Mouse (Mus musculus) mouse embryonic stem cell (cell line): ENCODE results near the gene Dyrk1b.
"Not testable (repeated sequence)": the region's sequence is repeated elsewhere in the genome, so short reads cannot be mapped to it uniquely, and the experiment has no call there.

Experiments
- in situ Hi-C, 2 experiments: fragments of 300-500 bp; cut with MboI; formaldehyde crosslinking; loops; 1 replicate in 1 of 2; 3 replicates in 1 of 2; pipeline ENCODE4 v1.14.3; 2019 to 2020; ENCODE audit warnings: low sequenced_read_pairs in 2 of 2, low pct_unique_long_range_greater_than_20kb in 1 of 2, mixed read lengths in 1 of 2; ENCODE audit not compliant: unreplicated experiment in 1 of 2

The Dyrk1b gene

DNA sequence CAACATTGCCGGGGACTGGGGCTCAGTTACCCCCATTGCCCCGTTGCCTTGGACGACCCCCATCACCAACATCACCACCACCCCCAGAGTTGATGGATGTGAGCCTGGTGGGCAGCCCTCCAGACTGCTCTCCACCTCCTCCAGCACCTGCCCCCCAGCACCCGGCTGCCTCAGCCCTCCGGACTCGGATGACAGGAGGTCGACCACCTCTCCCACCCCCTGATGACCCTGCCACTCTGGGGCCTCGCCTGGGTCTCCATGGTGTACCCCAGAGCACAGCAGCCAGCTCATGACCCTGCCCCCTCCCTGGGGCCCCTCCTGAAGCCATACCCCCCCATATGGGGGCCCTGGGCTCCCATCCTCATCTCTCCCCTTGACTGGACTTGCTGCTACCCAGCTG is 7.4 kb downstream of the Dyrk1b start:
- in situ Hi-C loops = no loop called here

DNA sequence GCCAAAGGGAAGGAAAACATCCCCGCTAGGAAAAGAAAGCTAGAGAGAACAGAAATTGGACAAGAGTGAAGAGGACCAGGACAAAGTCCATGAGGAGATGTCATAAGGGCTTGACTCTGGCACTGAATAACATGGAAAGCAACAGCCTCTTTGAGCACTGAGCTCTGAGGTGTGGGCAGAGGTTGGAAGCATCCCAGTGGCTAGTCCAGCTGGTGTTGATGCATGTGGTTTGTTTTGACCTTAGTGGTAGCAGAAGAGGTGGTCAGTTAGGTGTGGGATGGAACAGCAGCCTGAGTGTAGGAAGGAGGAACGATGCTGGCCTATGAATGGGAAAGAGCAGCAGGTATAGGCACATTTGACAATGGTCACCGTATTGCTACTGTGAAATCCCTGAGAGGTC is 12.2 kb downstream of the Dyrk1b start:
- in situ Hi-C loops = no loop called here

DNA sequence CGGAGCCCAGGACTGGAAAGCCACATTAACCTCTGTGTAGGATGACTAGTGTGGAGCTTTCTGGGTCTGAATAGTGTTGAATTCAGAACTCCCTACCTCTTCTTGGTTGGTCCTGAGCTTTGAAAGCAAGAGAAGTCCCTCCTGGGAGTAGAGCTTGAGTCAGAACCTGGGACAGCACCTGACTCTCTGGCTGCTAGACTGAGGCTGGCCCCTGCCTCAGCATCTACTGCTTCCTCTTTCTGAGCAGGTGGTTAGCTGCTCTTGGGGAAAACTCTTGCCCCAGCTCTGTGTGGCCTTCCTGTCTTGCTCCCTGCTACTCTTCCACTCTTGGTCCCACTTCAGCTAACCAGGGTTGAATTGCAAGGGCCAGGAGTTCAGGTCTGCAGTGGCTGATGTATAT is 12.6 kb downstream of the Dyrk1b start:
- in situ Hi-C loops = no loop called here

DNA sequence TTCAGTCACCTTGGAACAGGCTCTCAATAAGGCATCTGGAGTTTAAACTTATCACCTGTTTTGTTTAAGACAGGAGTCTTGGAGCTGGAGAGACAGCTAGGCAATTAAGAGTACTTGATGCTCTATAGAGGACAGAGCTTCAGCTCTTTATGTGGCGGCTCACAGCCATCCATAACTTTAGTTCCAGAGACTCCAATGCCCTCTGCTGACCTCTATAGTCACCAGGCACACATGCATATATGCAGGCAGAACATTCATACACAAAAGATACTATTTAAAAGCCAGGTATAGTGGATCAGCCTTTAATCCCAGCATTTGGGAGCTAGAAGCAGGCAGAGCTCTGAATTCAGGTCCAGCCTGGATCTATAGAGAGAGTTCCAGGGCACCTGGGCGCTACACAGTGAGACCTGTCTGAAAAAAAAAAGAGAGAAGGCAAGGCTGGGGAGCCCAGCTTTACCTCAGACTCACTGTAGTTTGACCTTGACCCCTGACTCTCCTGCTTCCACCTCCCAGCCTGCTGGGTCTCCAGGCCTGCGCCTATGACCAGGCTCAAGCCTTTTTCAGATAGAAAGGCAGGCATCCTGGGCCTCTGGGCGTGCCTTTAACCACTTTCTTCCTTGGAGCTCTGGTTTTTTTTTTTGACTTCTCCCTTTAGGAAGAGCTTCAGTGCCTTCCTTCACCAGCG is 16.3 kb downstream of the Dyrk1b start:
- in situ Hi-C loops = no loop called here

DNA sequence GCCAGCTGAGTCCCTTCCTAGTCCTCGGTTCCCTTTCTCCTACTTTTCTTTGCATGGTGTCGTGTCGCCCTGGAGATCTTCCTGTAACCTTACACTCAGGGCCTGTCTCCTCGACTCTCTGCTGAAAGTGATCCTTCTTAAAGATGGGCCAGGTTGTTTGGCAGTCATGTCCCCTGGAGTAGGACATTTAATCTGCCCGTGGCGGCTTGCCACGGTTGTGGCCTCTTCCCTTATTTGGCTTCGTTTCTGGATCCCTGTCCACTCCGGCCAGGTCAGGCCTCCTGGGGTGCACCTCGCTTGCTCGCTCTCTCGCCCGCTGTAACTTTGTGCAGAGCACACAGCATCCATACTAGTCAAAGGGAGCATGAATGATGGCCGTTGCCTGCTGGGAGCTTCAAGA is 17.3 kb downstream of the Dyrk1b start:
- in situ Hi-C loops = no loop called here

DNA sequence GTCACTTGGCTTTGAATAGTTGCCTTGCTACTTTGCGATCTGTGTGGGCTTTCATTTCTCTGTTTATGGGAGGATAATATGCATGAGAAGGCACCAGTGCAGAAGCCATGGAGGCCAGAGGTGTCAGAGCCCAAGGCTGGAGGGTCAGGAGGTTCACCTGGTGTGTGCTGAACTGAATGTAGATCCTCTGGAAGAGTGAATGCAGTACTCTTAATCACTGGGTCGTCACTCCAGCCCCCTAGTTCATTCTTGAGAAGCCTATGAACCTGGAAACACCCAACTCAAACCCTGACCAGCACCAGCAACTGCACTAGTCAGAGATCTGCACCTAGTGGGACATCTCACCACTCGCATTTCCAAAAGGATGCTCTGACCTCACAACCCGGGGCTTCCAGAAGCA is 19.8 kb downstream of the Dyrk1b start:
- in situ Hi-C loops = no loop called here

DNA sequence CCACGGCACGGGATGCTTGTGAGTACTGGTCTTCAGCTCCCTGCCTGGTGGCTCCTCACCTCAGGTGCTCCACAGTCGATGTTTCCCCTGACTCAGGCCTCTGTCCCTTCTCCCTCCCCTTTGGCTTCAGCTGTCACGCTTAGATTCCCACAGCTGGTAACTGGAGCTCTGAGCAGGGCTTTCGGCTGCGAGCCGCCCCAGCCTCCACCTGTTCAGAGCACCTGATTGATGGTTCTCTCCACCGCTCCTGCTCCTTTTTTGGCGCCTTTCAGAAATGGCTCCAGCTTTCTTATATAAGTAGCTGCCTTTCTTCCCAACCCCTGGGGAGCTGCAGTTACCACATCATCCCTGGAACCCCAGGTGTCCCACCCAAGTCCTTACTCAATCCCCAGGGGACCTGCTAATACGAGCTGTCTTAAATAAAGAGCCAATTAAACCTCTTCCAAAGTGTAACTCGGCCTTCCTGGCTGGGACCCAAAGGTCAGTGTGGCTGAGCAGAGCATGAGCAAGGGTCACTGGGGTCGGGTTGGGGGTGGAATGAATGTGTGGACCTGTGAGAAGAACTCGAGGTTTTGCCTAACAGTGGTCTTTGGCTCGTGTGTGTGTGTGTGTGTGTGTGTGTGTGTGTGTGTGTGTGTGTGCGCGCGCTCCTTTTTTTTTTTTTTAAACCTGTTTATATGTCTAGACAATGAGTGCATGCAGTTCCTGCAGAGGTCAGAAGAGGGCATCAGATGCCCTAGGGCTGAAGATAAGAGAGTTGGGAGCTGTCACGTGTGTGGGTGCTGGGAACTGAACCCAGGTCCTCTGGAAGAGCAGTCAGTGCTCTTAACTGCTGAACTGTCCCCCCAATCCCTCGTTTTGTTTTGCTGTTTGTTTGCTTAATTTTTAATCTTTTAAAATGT is 24.2 kb downstream of the Dyrk1b start:
- in situ Hi-C loops = no loop called here

DNA sequence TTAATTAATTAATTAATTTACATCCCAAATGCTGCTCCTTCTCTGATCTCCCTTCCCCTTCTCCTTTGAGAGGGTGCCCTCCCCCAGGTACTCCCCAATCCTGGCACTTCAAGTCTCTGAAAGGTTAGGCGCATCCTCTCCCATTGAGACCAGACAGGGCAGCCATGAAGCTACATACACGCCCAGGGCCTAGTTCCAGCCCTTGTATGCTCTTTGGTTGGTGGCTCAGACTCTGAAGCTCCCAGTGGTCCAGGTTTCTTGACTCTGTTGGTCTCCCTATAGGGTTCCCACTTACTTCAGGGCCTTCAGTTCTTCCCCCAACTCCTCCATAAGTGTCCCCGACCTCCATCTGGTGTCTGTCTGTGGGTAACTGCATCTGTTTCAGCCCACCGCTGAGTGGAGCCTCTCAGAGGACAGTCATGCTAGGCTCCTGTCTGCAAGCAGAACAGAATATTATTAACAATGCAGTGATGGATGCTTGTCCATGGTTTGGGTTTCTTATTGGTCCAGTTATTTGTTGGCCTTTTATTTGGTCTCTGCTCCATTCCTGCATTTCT is 26.9 kb downstream of the Dyrk1b start:
- in situ Hi-C loops = no loop called here

DNA sequence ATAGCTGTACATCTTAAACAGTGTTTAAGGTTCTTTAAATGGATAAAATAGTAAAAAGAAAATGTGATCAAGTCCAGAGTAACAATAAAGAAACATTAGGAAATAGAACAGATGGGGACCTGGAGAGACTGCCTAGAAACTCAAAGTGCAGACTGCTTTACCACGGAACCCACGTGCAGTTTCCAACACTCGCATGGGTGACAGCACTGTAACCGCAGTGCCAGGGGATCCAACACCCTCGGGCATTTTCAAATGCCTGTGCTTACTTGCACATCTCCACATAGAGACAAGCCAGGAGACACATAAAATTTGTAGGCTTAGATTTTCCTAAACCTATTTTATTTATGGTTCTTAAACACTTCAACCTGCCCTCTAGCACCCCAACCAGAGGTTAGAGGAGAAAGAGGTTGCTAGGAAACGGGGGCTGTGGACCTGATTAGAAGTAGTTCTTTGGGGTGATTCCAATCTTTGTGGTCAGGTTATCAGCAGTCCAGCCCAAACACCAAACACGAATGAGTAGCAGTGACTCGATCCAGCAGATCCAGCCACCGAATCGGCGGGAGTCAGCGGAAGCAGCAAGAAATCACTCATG is 29.2 kb downstream of the Dyrk1b start:
- in situ Hi-C loops = no loop called here

DNA sequence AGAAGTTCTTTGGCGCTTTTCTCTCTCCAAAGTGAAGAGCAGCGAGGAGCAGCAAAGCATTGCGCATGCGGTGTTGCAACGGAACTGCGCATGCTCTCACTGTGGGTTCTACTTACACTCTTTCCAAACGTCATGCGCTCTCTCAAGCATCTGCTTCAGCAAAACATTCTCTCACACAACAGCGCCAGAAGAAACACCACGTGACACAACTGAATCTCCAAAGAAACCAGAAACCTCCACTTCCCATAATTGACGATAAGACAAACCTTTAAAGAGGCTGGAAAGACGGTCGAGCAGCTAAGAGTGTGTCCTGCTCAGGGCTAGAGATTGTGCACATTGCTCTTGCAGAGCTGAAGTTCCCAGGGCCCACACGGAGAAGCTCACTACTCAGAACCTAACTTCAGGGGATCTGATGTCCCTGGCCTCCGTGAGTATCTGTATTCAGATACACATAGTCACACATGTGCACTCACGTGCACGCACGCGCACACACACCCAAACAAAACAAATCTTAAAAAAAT is 29.8 kb downstream of the Dyrk1b start:
- in situ Hi-C loops = no loop called here

DNA sequence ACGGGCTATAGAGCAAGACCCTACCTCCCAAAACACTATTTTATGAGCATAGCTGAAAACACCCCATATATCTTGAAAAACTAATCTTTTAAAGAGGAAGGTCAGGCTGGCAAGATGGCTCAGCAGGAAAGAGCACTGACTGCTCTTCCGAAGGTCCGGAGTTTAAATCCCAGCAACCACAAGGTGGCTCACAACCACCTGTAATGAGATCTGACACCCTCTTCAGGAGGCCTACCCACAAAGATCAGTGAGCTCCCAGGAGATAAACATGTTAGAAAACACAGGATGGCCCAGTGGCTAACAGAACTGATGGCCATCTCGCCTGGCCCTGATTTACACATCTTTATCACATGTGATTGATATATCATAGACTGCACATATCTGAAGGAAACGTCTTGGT is 31.5 kb downstream of the Dyrk1b start:
- in situ Hi-C loops = no loop called here

DNA sequence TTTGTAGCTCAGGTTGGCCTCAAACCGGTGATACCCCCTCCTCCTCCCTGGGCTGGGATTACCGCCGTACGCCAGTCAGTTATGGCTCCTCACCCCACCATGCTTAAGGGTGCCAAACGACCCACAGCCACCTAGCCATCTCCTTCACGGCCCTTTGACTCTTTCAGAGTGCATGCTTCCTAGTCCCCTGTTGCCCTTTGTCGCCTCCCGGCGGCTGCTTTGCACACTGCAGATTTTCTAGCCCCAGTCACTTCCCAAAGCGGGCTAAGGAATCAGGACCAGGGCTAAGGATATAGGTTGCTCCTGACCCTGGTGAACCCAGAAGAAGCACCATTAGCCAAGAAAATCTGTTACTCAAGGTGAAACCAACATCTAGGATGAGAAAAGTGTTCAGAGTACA is 34.9 kb downstream of the Dyrk1b start:
- in situ Hi-C loops = no loop called here

DNA sequence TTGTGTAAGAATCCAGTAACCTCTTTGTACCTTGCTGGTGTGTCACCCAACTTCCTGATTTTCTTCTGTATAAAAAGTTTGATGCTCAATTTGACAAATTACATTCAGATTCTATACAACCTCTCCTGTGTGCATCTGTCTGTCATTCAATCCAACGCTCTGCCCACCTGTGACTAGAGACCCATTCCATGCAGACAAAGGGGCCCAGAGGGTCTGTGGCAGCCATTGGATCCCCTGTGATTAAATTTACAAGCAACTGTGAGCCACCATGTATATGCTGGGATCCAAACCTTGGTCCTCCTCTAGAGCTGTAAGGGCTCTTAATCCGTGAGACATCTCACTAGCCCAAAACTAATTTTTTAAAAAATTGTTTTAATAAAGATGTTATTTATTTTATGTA is 36.7 kb downstream of the Dyrk1b start:
- in situ Hi-C loops = not testable (repeated sequence)

DNA sequence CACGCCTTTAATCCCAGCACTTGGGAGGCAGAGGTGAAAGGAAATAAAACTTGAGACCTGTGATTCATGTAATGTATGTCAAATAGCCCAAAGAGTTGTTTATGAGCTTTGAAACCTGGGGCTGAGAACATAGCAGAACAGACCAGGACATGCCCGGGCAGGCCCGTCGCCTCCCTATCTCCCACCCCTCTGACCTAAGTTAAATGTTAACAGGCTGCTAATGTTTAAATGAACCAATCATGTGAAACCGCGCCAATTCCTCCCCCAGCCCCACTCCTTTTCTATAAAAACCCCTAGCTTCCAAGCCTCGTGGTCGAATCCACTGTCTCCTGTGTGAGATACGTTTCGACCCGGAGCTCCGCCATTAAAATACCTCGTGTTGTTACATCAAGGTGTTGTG is 38.5 kb downstream of the Dyrk1b start:
- in situ Hi-C loops = not testable (repeated sequence)

DNA sequence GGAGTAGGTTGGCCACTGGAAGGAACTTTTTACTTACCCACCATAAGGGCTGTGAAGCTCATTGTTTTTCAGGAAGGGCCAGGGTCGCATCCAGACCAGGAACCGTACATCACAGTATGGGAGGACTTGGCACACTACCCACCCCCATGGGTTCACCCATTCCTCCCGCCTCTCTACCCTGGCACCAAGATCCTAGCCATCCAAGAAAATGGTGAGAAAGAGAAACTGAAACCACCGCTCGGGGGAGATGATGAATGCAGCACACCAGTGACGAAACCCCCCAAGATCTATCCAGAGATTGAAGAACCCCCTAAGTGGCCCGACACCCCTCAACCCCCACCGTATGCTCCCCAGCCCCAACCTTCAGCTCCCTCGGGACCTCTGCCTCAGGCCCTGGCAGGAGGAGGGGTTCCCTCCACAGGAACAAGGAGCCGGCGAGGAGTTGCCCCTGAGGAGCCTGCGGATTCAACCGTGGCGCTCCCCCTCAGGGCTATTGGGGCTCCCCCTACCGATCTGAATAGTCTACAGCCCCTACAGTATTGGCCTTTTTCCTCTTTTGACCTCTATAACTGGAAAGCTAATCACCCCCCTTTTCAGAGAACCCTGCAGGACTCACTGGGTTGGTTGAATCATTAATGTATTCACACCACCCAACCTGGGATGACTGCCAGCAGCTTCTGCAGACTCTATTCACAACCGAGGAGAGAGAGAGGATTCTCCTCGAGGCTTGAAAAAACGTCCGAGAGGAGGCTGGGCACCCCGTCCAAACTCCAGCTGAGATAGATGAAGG is 39.9 kb downstream of the Dyrk1b start:
- in situ Hi-C loops = not testable (repeated sequence)

DNA sequence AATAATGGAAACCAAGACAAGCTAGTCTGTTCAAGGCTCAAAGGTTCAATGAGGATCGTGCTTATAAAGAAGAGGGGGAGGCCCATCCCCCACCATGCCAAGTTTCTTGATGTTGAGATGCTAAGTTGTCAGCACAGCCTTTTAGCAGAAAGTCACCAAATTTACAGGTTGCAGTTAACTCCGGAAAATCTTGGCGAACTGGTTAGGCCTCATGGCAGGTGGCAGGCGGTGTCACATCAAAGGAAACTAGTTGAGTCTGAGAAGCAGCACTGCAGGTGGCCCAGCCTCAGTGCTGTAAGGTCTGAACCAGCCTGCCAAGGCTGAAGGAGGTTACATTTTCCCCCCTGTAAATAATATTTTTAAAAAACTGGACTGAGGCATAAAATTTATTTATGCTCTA is 47.6 kb downstream of the Dyrk1b start:
- in situ Hi-C loops = loop anchor here in 1 of 2 experiments (25.0 kb wide), 1 partner anchor 315 kb away; no protein-coding TSS in a partner anchor

DNA sequence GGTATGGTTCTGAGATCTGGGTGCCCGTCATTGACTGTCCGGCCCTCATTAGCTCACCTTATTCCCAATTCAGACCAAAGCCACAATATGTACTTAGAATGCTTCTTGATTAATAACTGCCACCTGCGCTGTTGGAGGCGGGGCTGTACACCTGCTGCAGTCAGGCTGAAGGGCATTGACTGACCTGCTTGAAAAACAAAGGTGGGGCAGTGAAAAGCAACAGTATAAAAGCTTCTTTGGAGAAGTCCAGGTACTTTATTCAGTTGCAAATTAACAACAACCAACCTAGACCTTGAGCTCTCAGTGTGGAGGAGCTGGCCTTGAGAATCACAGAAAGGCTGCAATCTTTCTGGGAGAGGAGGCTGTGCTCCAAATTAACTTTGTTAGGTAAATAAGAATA is 48.2 kb downstream of the Dyrk1b start:
- in situ Hi-C loops = loop anchor here in 1 of 2 experiments (25.0 kb wide), 1 partner anchor 315 kb away; no protein-coding TSS in a partner anchor
